Mouse (Mus musculus) thymus, postnatal 36 days (tissue): ENCODE measurements around the gene Tmem209.

Experiments used
- DNase-seq, 2 experiments: peaks; one replicate each; pipeline ENCODE4 v3.0.0; 2022; ENCODE audit warnings: mixed read lengths in 2 of 2

The Tmem209 gene

DNA sequence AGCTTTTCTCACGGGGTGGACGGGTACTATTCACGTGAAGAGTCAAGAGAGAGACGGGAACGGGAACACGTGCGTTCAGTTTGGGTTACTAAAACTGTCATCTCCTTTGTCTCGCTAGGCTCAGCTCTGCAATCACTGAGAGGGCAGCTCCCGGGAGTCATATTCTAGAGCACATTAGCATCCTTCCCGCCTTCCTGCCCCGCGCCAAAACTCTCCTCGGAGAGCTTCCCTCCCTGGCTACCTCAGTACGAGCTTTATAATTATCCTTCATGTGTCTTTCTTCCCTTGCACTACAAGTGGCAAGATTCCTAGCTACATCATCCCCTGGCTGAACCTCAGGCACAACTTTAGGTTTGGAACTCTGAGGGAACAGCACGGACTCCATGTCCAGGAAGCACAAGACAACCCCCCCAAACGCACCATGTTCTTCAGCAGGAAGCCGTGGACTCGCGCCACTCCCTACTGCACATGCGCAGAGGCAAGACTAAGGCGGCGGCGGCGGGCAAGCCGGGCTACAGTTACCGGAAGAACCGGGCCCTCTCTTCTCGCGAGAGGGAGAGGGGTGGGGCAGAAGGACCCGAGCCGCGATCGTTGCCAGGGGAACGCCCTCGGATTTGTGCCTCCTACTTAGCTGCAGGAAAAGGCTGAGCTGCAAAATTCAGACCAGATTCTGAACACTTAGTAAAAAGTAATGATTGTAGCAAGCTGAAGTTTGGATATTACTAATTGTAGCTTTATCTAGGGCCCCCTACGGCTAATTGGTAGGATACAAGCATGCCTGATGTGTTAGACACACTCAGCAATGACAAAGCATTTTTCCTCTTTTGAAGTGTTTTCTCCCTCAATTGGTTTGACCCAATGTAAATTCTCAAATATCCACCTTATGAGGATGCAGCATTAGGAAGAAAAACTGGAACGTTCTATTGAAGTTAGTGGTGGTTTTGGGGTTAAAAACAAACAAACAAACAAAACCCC, at the start of gene Tmem209, which contains the start of gene Ssmem1:
Gene Tmem209 (minus strand): TSS at position 519 of the 975 bp plus-strand sequence.
Gene Ssmem1 (plus strand): TSS at position 585 of the 975 bp plus-strand sequence.
- DNase-seq = peak; percentile 98 to 99

DNA sequence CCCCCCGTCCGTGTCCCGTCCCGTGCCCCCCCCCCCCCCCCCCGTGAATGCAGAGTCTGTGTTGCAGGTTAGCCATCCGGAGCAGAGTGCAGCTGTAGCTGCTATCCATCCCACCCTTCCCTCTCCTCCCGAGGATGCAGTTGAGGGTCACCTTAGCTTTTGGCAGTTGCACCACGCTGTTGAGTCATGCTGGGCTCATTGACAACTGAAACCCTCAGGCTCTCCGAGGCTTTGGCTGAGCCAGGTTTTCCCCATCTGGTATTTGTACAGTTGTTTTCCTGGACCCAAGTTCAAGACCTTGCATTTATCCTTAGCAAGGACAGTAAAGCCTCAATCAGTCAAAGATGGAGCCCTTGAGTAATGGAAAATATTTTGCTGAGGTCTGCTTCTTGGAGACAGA, 46.5 kb upstream of the Tmem209 start:
- DNase-seq = no peak

- DNase-seq = no peak
Observed at GRCm38 (mm10) chr6:30554621-30555170, 45.1 kb upstream of the Tmem209 start.

GRCm38 (mm10) chr6:30554092-30554491, 44.5 kb upstream of the Tmem209 start:
- no peak for DNase-seq

- no peak for DNase-seq
Observed at GRCm38 (mm10) chr6:30553381-30554010, 43.9 kb upstream of the Tmem209 start.

DNA sequence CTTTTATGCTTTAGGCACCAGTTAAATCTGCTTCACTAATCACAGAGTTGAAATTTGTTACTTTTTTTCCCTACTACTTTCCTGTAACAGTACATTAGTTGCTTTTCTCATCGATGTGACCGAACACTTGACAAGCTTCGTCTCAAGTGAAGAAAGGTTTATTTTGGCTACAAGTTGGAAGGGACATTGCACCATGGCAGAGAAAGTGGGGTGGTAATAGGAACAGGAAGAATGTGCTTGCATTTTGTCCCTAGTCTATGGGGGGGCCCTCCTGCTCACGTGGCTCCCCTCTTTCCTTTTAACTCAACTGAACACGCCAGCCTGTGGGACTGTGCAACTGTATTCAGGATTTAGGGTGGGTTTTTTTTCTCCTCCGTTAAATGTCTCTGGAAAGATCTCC, 43.0 kb upstream of the Tmem209 start:
- no peak for DNase-seq

- DNase-seq = no peak
Observed at GRCm38 (mm10) chr6:30551644-30552580, 42.3 kb upstream of the Tmem209 start.

- DNase-seq = no peak
Observed at GRCm38 (mm10) chr6:30551193-30551515, 41.6 kb upstream of the Tmem209 start.

GRCm38 (mm10) chr6:30550496-30551192, 41.1 kb upstream of the Tmem209 start:
- no peak for DNase-seq

GRCm38 (mm10) chr6:30549231-30549761, 39.7 kb upstream of the Tmem209 start:
- no peak for DNase-seq

DNA sequence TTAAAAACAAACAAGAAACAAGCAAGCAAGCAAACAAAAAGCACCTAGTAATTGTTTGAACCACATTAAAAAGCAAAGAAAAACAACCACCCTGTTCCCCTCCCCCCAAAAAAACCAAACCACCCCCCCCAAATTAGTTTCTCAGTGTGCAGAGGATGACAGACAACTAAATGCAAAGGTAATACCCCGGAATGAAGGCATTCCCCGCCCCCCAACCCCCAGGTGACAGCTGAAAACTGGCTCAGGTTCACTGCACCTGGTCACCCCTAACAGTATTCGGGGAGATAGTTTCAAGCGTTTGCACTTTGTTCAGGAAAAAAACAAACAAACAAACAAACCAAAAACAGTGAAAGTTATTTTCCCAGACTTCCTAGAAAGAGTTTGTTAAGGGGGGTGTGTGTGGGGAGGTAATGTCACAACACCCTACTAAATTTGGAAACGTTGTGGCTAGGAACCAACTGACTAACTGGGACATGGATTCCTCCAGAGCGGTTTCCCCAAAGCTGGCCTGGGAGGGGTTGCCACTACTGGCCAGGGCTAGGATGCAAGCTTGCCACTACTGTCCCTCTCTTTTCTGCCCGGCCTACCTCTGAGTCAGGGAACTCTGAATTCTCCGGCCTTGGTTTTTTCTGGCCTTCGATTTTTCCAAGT, 38.2 kb upstream of the Tmem209 start:
- DNase-seq = no peak

- DNase-seq = no peak
Observed at GRCm38 (mm10) chr6:30547274-30547645, 37.7 kb upstream of the Tmem209 start.

DNA sequence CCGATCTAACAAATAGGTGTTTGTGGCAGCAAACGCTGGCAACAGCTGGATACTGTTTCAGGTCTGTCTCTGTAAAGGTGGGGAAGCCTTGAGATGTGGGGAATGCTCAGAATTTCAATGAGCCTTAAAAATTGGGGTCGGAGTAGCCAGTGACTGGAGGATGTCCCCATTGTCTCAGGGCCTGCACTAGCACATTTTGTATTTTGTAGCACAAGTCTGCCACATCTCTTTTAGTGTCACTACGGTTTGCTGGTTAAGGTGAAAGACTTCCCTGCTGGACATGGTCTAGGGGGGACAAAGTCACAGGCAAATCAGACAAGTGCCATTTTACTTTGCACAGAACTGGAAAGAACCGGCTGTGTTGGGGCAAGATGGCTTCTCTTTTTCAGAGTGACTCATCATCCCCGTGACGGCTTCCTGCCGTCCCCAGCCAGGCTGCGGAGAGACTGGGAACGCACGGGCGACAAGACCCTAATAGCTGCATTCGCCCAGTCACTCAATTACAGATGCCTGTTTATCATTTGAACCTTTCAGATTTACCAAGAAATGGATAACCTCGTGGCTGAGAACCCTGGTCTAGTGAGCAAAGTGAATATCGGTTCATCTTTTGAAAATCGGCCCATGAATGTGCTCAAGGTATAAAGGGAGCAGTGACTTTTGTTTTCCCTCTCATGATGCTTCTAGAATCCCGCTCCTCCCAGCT, 37.1 kb upstream of the Tmem209 start:
- peak in 1 of 2 experiments; percentile 11 for DNase-seq

GRCm38 (mm10) chr6:30545689-30546088, 36.1 kb upstream of the Tmem209 start:
- no peak for DNase-seq

- no peak for DNase-seq
Observed at GRCm38 (mm10) chr6:30543851-30544250, 34.3 kb upstream of the Tmem209 start.

- DNase-seq = no peak
Observed at GRCm38 (mm10) chr6:30543077-30543476, 33.5 kb upstream of the Tmem209 start.

- no peak for DNase-seq
Observed at GRCm38 (mm10) chr6:30542277-30542676, 32.7 kb upstream of the Tmem209 start.

GRCm38 (mm10) chr6:30541009-30541799, 31.6 kb upstream of the Tmem209 start, which contains the start of gene Cpa2:
Gene Cpa2, plus strand, starts transcription at chr6:30541582.
- DNase-seq = no peak

GRCm38 (mm10) chr6:30538800-30539199, 29.2 kb upstream of the Tmem209 start:
- no peak for DNase-seq

DNA sequence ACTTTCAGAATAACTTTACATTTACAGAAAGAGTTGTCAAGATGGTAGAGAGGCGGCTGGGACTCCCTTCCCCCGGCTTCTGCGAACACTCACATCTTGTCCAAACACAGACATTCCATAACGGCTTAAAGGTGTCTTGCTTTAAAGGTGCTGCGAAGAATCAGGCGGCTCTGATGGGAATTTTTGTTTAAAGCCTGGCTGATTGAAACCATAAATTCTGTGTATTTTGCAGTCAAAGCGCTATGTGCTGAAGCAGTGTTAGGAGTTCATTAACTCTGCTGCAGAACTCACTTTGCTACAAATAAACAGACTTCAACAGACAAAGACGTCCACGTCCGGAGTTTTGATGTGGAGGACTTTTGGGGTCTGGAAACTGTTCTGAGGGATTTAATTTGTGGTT, 28.7 kb upstream of the Tmem209 start:
- DNase-seq = no peak
